Mouse (Mus musculus): ENCODE data around the gene Lgals9.
A peak's percentile ranks its signal among the peaks of the same experiment; 100 is the strongest.

The Lgals9 gene

GRCm38 (mm10) chr11:78984483-78985177 lies at the start of gene Lgals9:
TSS of gene Lgals9 (minus strand) at chr11:78984946.
- DNase-seq (ENCODE audit: low spot score in 2 of 2) = peak; percentile 86 to 87

GRCm38 (mm10) chr11:79033636-79034035 lies 48.9 kb upstream of the Lgals9 start:
- no peak for DNase-seq (ENCODE audit: low spot score in 2 of 2)

- no peak for DNase-seq (ENCODE audit: low spot score in 2 of 2)
Measured at GRCm38 (mm10) chr11:79033021-79033420, 48.3 kb upstream of the Lgals9 start.

GRCm38 (mm10) chr11:79031452-79031746 lies 46.7 kb upstream of the Lgals9 start:
- DNase-seq (ENCODE audit: low spot score in 2 of 2) = no peak

- DNase-seq (ENCODE audit: low spot score in 2 of 2) = peak; percentile 62 to 72
Measured at GRCm38 (mm10) chr11:79030570-79031451, 46.1 kb upstream of the Lgals9 start.

- no peak for DNase-seq (ENCODE audit: low spot score in 2 of 2)
Measured at GRCm38 (mm10) chr11:79023751-79024150, 39.0 kb upstream of the Lgals9 start.

- peak; percentile 83 to 84 for DNase-seq (ENCODE audit: low spot score in 2 of 2)
Measured at GRCm38 (mm10) chr11:79023342-79023741, 38.6 kb upstream of the Lgals9 start.

- no peak for DNase-seq (ENCODE audit: low spot score in 2 of 2)
Measured at GRCm38 (mm10) chr11:79022836-79023235, 38.1 kb upstream of the Lgals9 start.

GRCm38 (mm10) chr11:79020535-79021045 lies 35.8 kb upstream of the Lgals9 start:
- no peak for DNase-seq (ENCODE audit: low spot score in 2 of 2)

GRCm38 (mm10) chr11:79019839-79020534 lies 35.2 kb upstream of the Lgals9 start:
- DNase-seq (ENCODE audit: low spot score in 2 of 2) = peak in 1 of 2 experiments; percentile 43

- peak; percentile 62 to 73 for DNase-seq (ENCODE audit: low spot score in 2 of 2)
Measured at GRCm38 (mm10) chr11:79018954-79019704, 34.4 kb upstream of the Lgals9 start.

GRCm38 (mm10) chr11:79017161-79017606 lies 32.4 kb upstream of the Lgals9 start:
- peak; percentile 58 to 59 for DNase-seq (ENCODE audit: low spot score in 2 of 2)

- DNase-seq (ENCODE audit: low spot score in 2 of 2) = no peak
Measured at GRCm38 (mm10) chr11:79016236-79016635, 31.5 kb upstream of the Lgals9 start.

- no peak for DNase-seq (ENCODE audit: low spot score in 2 of 2)
Measured at GRCm38 (mm10) chr11:79015660-79016215, 31.0 kb upstream of the Lgals9 start.

GRCm38 (mm10) chr11:79014602-79015325 lies 30.0 kb upstream of the Lgals9 start:
- DNase-seq (ENCODE audit: low spot score in 2 of 2) = no peak

GRCm38 (mm10) chr11:79013806-79014205 lies 29.1 kb upstream of the Lgals9 start:
- DNase-seq (ENCODE audit: low spot score in 2 of 2) = no peak

- DNase-seq (ENCODE audit: low spot score in 2 of 2) = no peak
Measured at GRCm38 (mm10) chr11:79013056-79013455, 28.3 kb upstream of the Lgals9 start.

- DNase-seq (ENCODE audit: low spot score in 2 of 2) = no peak
Measured at GRCm38 (mm10) chr11:79012529-79012928, 27.8 kb upstream of the Lgals9 start.

- no peak for DNase-seq (ENCODE audit: low spot score in 2 of 2)
Measured at GRCm38 (mm10) chr11:79008891-79009290, 24.1 kb upstream of the Lgals9 start.

GRCm38 (mm10) chr11:79008007-79008775 lies 23.4 kb upstream of the Lgals9 start:
- DNase-seq (ENCODE audit: low spot score in 2 of 2) = no peak
